Mouse (Mus musculus): ENCODE measurements around the gene Ovol3.

Ovol3 gene

GRCm38 (mm10) chr7:30193013-30193412 lies 42.5 kb downstream of the Ovol3 start:
- no peak for DNase-seq

GRCm38 (mm10) chr7:30192088-30192487 lies 43.4 kb downstream of the Ovol3 start:
- DNase-seq: no peak

- DNase-seq: no peak
These were observed 46.4 kb downstream of the Ovol3 start for GRCm38 (mm10) chr7:30189116-30189491.

GRCm38 (mm10) chr7:30188344-30189115 lies 47.0 kb downstream of the Ovol3 start:
- no peak for DNase-seq

- DNase-seq: no peak
These were observed 50.7 kb downstream of the Ovol3 start for GRCm38 (mm10) chr7:30184641-30185348.

- peak; percentile 77 for DNase-seq
These were observed 51.6 kb downstream of the Ovol3 start, which contains the start of gene Cox7a1 for GRCm38 (mm10) chr7:30183879-30184289. Cox7a1 (plus strand) TSS chr7:30184144.
